Mouse (Mus musculus) CD4-positive naive resting alpha-beta T cell, adult 57 days (primary cell): Measurements from ENCODE around the gene Dio1. TPM values are rescaled to one million over a fixed set of nuclear protein-coding genes. Genes with fewer than 3 reads are reported as not detected.

Experiments
- total RNA-seq: library from RNA; stranded (reverse); gene quantifications from one replicate; pipeline ENCODE4 v1.2.4, GENCODE M21; 2023

The Dio1 gene
- not detected for total RNA-seq

GRCm38 (mm10) chr4:107306966-107307365, at the start of gene Dio1:
Dio1 (minus strand) TSS chr4:107307169.

GRCm38 (mm10) chr4:107313690-107314478, 6.9 kb upstream of the Dio1 start, which contains the start of gene Yipf1:
Yipf1 (plus strand) TSS chr4:107314363.

DNA sequence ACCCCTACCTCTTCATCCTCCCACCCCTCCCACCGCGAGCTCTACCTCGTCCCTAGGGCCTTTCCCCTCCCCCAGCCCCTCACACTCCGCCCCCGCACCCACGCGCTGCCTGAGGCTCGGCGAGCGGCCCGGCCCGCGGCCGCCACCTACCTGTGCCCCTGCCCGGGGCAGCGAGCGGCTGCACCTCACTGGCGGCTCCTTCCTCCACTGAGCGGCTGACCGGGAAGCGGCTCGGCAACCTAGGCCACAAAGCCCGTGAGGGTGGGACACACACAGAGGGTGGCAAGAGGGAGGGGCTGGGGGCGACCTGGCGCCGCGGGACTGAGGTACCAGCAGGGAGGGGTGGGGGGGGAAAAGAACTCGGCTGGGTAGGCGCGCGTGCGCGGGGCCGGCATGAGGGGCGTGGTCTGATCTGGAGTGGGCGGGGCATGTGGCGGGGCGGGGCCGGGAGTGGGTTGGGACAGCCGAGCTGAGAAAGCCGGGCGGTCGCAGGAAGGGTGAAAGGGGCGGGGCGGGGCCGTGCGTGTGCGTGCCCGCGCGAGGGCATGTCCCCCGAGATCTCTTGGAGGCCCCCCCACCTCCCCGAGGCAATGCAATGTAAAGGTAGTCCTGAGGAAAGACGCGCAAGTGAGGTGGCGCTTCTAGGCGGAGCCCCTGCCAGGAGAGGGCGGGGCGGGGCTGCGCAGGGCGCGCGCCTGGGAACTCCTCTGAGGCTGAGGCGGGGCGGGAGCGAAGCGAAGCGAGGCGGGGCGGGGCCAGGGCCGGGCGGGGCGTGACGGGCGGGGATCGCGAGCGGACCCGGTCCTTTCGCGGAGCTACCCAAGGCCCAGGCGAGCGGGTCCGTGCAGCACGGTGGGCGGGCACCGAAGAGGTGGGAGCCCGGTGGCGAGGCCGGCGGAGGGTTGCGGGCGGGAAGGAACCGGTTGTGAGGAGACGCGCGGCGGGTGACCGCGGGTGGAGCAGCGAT, 53.6 kb downstream of the Dio1 start, which contains the start of the genes Lrrc42 and Hspb11:
TSS of gene Lrrc42 (minus strand) at position 408 of the 967 bp plus-strand sequence.
TSS of gene Hspb11 (plus strand) at position 469 of the 967 bp plus-strand sequence.

Other genes with a start within 250 kb of the Dio1 start
- gene Mrpl37, start 240.3 kb downstream of the Dio1 start, total RNA-seq, result 66.4 TPM
- gene Cyb5rl, start 240.2 kb downstream of the Dio1 start, total RNA-seq, result 16.5 TPM
- gene Cdcp2, start 210.3 kb downstream of the Dio1 start, total RNA-seq, result not detected
- gene Tmem59, start 128.8 kb downstream of the Dio1 start, total RNA-seq, result 131 TPM
- 44.0 TPM for gene Tceanc2, start 128.1 kb downstream of the Dio1 start, total RNA-seq
- 1.1 TPM for gene Ldlrad1, start 98.0 kb downstream of the Dio1 start, total RNA-seq
- gene Lrrc42, start 53.6 kb downstream of the Dio1 start, total RNA-seq, result 51.1 TPM
- gene Hspb11, start 53.6 kb downstream of the Dio1 start, total RNA-seq, result 46.9 TPM
- gene Yipf1, start 7.2 kb upstream of the Dio1 start, total RNA-seq, result 38.7 TPM
- gene Ndc1, start 60.6 kb upstream of the Dio1 start, total RNA-seq, result 8.8 TPM
- 1.5 TPM for gene Glis1, start 127.4 kb upstream of the Dio1 start, total RNA-seq